Mouse (Mus musculus) activated CD4-positive, CD25-positive, alpha-beta regulatory T cell, adult 4 months (primary cell): ENCODE results near the gene Tie1. TPM values are rescaled to one million over a fixed set of nuclear protein-coding genes. Genes with fewer than 3 reads are reported as not detected.
"Not testable (repeated sequence)": the region's sequence is repeated elsewhere in the genome, so short reads cannot be mapped to it uniquely, and the experiment has no call there.

ENCODE experiments used
- ATAC-seq: one replicate; pipeline ENCODE4 v1.8.0; 2017
- polyA plus RNA-seq, 2 experiments: library from polyadenylated mRNA; unstranded; fragments of 100-300 nt; shearing (Covaris generic); gene quantifications; one replicate each; pipeline ENCODE4 v1.2.1; 2017

The Tie1 gene
- not detected for polyA plus RNA-seq

DNA sequence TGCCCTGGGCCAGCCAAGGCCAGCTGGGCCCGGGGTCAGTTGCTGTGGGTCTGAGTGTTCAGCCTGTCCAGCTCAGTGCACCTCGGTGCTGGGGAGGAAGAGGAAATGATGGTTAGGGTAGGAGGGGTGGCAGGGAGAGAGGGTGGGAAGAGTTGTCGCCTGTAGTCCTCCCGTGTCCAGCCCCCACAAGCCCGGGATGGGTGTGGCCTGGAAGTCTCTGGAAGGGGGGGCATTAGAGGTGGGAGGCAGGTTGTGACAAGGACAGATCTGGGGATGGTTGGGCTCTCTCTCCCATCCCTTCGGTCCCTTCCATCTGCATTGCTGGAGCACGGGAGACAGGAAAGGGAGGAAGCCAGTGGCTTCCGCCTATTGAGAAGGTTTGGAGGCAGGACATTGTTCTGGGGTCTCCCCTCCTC is at the start of gene Tie1:
Gene Tie1, minus strand, starts transcription at position 345 of the 416 bp plus-strand sequence.
- no peak for ATAC-seq

DNA sequence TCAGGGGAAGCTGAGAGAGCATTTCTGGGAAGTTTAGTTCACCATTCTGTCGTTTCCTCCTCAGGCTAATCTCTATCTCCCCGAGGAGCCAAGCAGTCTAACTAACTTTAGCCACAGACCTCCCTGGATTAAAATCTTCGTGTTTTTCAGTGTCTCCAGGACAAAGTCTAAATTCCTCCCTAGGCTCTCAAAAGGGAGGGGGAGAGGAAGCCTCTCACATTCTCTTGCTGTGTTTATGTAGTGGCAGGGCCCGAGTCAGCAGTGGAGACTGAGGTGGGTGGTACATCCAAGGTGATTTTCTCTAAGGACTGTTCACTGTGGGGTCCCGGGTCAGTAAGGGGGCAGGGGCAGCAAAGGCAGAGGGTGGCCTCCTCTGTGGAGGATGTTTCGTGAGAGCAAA is 47.9 kb upstream of the Tie1 start:
- no peak for ATAC-seq

- no peak for ATAC-seq
Measured at GRCm38 (mm10) chr4:118535610-118536009, 45.7 kb upstream of the Tie1 start.

DNA sequence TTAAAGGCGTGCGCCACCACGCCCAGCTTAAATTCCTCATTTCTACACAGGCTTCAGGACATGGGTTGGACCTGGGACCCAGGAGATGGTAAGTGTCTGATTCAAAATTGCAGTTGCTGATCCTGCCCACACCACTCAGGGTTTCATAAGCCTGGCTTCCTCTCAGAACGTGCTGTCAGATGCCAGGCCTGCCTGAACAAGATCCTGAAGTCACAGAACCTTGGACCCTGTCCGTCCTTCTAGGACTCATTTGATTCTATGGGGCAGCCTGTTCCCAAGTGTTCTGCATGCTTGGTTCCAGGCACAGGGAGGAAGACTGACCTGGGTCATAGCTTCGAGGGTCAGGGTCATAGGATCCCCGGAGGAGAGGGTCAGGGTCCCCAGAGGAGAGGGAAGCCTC is 43.7 kb upstream of the Tie1 start:
- ATAC-seq = no peak

GRCm38 (mm10) chr4:118533156-118533555 is 43.3 kb upstream of the Tie1 start:
- no peak for ATAC-seq

DNA sequence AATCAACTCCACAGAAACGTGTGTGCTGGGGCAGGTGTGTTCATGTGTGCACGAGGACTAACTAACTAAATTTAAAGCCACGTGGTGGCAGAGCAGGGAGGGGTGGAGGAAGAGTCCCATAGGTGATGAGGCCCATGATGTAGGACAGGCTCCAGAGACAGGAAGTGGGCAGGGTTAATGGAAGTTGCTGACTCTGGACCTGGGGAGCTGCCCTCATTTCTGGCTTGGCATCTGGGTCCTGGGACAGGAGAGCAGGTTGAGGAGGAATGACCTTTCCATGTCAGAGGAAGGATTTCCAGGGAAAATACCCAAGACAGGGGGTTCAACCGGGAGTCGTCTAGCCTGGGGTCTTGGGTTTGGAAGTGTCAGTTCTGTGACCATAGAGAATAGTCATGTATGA is 42.8 kb upstream of the Tie1 start:
- ATAC-seq = no peak

DNA sequence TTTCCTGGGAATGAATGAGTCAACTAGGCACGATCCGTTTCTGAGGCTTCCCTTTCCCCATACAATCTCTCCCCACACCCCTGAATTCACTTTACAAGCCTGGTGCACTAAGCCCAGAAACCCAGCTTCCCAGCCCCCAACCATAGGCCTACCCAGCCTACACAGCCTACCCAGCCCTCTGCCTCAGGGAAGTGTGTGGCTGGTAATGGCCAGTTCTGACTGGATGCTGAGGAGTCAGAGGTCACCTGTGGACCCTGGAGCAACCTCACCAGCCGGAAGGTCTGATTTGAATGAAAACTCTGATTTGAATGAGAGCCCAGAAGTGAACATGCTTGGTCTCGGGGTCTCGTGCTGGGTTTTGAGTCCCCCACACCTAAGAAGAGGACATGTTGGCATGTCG is 37.9 kb upstream of the Tie1 start:
- ATAC-seq = no peak

- ATAC-seq = no peak
Measured at GRCm38 (mm10) chr4:118527335-118527681, 37.4 kb upstream of the Tie1 start.

- no peak for ATAC-seq
Measured at GRCm38 (mm10) chr4:118526408-118527334, 36.8 kb upstream of the Tie1 start, which contains the start of gene 2610528J11Rik. Gene 2610528J11Rik (plus strand): TSS chr4:118526999.

DNA sequence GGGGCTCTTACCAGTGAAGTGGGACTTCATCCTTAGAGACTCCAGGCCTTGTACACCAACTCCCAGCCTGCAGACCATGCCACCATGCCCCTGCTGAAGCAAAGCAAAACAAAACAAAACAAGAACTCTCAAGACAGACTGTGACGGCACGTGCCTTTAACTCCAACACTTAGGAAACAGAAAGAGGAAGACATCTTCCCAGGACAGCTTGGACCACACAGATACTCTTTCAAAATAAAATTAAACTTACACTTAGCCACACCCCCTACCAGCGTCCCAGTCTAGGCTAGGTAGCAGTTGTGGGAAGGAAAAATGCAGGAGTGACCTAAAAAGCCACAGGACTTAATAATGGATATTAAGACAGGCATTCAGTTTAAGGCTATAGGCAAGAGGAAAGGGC is 35.9 kb upstream of the Tie1 start:
- no peak for ATAC-seq

GRCm38 (mm10) chr4:118523976-118524375 is 34.1 kb upstream of the Tie1 start:
- no peak for ATAC-seq

- ATAC-seq = no peak
Measured at GRCm38 (mm10) chr4:118522248-118522647, 32.4 kb upstream of the Tie1 start.

DNA sequence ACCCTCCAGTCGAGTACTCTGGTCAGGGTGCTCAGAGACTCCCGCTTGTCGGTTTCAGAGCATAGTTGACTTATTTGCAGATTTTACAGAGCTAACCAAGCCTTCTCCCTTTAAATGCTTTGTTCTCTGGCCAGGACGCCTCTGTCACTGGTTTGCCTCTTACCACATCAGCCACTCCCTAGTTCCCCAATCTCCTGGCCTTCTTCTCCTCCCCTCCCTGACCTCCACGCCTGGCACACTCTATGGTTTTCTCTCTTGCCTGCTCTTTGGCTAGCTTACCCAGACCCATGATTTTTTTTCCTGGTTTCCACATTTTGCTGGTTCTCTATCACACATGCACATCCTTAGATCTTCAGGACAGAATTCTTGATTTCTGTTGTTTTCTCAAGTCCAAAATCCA is 28.3 kb upstream of the Tie1 start:
- ATAC-seq = no peak

DNA sequence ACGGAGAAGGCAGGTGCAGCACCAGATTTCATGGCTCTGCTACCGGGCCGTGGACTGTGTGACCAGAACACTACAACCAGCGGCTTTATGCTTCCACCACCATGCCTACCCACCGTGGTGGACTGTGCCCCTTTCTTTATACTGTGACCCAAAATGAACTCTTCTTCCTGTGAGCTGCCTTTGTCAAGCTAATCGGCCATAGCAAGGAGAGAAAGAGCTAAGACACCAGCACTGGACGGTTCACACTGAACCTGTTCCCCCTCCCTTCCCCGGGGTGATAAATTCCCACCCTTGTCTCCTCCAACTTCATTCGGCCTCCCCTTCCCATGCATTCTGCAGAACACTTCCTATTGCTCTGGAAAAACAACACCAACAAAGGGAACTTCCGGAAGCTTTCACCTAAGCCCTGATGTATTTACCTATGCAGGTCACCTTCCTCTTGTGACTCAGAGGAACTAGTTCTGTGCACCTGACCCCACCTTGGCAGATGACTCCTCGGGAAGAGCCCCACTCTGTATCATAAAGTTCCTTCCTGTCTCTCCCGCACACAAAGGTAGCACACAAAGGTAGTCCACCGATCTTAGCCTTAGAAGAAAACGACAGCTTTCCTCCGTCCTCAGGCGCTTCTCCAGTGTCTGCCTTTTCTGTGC is 27.8 kb upstream of the Tie1 start:
- no peak for ATAC-seq

DNA sequence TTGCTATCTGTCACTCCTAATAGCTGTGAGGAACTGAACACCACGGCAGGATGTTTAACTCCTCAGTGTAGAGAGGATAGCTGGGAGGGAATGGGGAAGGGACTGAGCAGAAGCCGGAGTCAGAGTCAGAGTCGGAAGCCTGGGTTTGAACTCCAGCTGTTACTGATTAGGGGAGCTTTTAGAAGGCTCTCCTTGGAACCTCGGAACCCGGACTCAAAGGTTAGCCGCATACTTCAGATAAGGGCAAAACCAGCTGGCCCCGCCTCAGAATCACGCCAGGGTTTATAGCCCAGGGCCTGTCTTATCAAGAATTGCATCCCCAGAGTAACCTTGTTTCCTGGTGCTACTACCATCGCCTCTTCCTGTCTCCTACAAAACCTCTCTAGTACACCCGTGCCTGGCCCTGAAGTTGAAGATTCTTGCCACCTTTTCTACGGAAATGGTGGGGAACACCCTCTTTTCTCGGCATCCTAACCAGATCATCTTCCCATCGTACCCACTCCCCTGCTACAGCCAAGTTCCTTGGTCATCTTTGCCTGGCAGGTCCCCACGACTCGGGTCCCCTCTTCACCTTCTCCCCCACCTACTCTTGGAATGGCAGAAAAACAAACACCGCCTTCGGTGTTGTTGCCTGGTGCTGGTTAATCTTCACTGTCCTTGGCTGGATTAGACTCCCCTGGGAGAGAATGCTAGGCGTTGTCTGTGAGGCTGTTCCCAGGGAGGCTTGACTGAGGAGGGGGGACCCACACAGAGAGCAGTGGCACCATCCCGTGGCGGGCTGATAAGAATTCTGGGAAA is 27.0 kb upstream of the Tie1 start:
- no peak for ATAC-seq

GRCm38 (mm10) chr4:118509050-118509449 is 19.2 kb upstream of the Tie1 start:
- ATAC-seq = no peak

- not testable (repeated sequence) for ATAC-seq
Measured at GRCm38 (mm10) chr4:118507171-118507570, 17.3 kb upstream of the Tie1 start.

DNA sequence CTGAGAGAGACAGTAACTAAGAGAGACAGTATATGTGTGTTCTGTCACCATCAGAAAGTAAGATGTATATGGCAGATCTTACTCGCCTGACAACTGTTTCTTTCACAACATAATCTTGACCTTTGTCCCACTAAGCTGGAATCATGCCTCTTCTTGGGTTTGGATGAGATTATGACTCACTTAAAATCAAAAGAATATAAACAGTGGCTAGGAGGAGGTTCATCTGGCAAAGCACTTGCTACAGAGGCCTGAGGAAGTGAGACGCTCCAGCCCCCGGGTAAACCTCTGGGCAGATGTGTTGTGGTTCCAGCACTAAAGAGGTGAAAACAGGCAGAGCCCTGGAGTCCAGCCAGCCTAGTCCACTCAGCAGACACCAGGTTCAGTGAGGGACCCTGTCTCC is 15.7 kb upstream of the Tie1 start:
- ATAC-seq = no peak

DNA sequence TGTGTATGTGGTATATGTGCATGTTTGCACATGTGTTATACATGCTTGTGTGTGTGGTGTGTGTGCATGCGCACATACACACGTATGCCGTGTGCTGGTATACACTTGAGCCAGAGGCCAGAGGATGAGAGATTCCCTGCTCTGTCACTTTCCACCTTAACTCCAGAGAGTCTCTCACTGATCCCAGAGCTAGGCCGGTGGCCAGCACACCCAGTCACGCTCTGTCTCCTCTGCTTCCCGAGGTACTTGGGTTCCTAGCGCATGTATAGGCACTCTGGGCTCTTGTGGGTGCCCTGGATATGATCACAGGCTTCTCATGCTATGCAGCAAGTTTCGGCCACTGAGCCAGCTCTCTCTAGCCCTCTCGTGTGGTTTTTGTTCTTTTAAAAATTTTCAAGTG is 10.9 kb upstream of the Tie1 start:
- no peak for ATAC-seq

- ATAC-seq = no peak
Measured at GRCm38 (mm10) chr4:118500171-118500724, 10.4 kb upstream of the Tie1 start.

GRCm38 (mm10) chr4:118490461-118490860 is 600 bp upstream of the Tie1 start:
- no peak for ATAC-seq

DNA sequence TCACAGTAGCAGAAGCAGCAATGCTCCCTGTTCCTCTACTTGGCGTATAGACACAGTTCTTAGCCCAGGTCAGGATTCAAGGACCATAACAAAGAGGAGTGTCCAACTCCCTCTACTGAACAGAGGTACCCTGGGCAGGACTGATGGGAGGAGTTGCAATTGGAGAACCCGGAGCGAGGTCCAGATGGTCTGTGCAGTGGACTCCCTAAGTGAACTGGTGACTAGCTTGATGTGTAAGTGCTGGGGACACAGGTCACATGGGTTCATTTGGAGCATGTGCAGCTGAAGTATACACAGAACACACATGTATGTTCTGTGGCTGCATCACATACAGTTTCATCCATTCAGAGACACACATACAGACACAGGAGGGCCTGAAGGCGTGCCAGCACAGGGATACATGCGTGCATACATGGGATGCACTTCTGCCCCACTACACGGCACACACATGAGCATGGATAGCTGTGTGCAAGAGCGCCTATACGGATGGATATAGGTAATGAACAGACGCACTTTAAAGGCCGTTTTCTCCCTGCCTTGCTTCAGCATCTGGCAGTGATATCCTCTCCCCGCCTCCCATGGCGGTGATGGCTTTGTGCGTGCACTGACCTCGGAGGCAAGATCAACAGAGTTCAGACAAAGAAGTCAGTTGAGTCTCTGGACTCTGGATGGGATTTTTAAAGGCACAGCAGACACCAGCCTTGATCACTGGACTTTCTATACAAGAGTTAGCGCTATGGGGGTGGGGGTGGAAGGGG is 12.9 kb downstream of the Tie1 start:
- no peak for ATAC-seq
